Mouse (Mus musculus) liver, embryonic 12.5 days (tissue): ENCODE results near the gene Pdzd9. TPM values are rescaled to one million over a fixed set of nuclear protein-coding genes. Genes with fewer than 3 reads are reported as not detected.

Experiments
- ATAC-seq: fragments of 200-750 bp; cut with Nextera tagmentation; 2 replicates; pipeline ENCODE4 v1.8.0; 2017; ENCODE audit warnings: moderate number of reproducible peaks, mild to moderate bottlenecking, moderate library complexity
- H3K27ac ChIP-seq: fragments of 300-500 bp; sonication (generic); 2 replicates; pipeline ENCODE4 v1.5.1; 2016; ENCODE audit warnings: mild to moderate bottlenecking
- H3K27me3 ChIP-seq: fragments of 300-500 bp; sonication (generic); replicated peaks from 2 replicates; pipeline ENCODE4 v1.6.1; 2016; ENCODE audit warnings: mild to moderate bottlenecking, moderate library complexity
- H3K36me3 ChIP-seq: fragments of 300-500 bp; sonication (generic); 2 replicates; pipeline ENCODE4 v1.6.1; 2016; ENCODE audit warnings: mild to moderate bottlenecking, moderate library complexity
- H3K4me1 ChIP-seq: fragments of 300-500 bp; sonication (generic); 2 replicates; pipeline ENCODE4 v1.6.1; 2016
- H3K4me2 ChIP-seq: fragments of 300-500 bp; sonication (generic); 2 replicates; pipeline ENCODE4 v1.6.1; 2016; ENCODE audit warnings: mild to moderate bottlenecking, moderate library complexity
- H3K4me3 ChIP-seq: fragments of 300-500 bp; sonication (generic); 2 replicates; pipeline ENCODE4 v1.5.1; 2016; ENCODE audit warnings: mild to moderate bottlenecking, moderate library complexity
- H3K9ac ChIP-seq: fragments of 300-500 bp; sonication (generic); 2 replicates; pipeline ENCODE4 v1.6.1; 2016; ENCODE audit warnings: mild to moderate bottlenecking, moderate library complexity
- H3K9me3 ChIP-seq: fragments of 300-500 bp; sonication (generic); replicated peaks from 2 replicates; pipeline ENCODE4 v1.6.1; 2016; ENCODE audit warnings: mild to moderate bottlenecking, moderate library complexity
- WGBS: fragments of 180-500 bp; shearing (Covaris S2); methylation state at CpG from one replicate; pipeline ENCODE4 v1.1.7; 2016; ENCODE audit not compliant: insufficient replicate concordance; 5-methylcytosine and 5-hydroxymethylcytosine counted together
- polyA plus RNA-seq: library from polyadenylated mRNA; unstranded; fragments of >200 nt; fragmentation: Nextera tagmentation; extraction: Ambion mirVana; gene quantifications from 2 replicates; pipeline ENCODE4 v1.2.1, GENCODE M21; 2016

Gene Pdzd9
- polyA plus RNA-seq, 1 experiment from 2014 or later, result 0.13 TPM

DNA sequence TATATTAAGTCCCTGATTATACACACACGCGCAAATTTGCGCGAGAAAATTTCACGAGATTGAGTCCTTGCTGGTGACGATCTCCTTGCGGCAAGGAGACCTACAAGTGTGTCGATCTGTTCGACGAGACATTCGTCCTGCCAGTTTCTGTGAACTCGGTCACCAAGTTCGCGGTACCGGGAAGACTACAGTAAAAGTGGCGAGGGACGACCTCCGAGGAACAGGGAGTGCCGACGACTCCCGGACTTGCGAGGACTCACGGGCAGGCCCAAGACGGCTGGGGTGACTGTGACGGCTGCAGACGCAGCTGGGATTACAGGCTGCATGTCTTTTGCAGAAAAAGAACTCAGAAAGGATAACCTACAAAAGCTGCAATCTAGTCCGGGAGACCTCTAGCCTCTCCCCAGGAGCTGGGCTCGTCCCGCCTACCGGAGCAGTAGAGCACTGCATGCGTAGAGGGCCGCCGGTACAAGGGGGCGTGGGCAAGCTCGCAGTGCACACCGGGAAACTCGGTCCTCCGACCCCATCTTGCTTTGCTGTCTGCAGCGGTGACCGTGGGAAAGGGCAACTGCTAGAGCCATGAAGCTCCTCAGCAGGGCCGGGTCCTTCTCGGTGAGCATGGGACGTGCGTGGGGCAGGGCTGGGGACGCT is 35.3 kb downstream of the Pdzd9 start, which contains the start of gene Uqcrc2:
Gene Uqcrc2 (plus strand): TSS at position 466 of the 651 bp plus-strand sequence.
- Histone ChIP-seq H3K27ac (peak within 1 kb of the TSS; percentile 87), H3K27me3 (no peaks in the 10 kb centered on the region), H3K4me1 (peaks cover 24% of the 10 kb centered on the region), H3K9me3 (no peaks in the 10 kb centered on the region), H3K4me2 (peak within 1 kb of the TSS; percentile 83), H3K9ac (peak within 1 kb of the TSS; percentile 96), H3K4me3 (peak within 1 kb of the TSS; percentile 97), H3K36me3 (peaks cover 23% of the 10 kb centered on the region)
- peak; percentile 99 for ATAC-seq
- under 1% methylated on average over 45 of the region's 45 CpGs for WGBS

GRCm38 (mm10) chr7:120634301-120634700 is 35.8 kb downstream of the Pdzd9 start:
- WGBS, result 9% methylated on average over 9 of the region's 9 CpGs
- H3K4me1 ChIP-seq, result peaks cover 24% of the 10 kb centered on the region
- H3K27me3 ChIP-seq, result no peaks in the 10 kb centered on the region
- no peaks in the 10 kb centered on the region for H3K9me3 ChIP-seq
- H3K9ac ChIP-seq, result peak overlapping the region; percentile 96
- peak overlapping the region; percentile 83 for H3K4me2 ChIP-seq
- ATAC-seq, result no peak
- peak overlapping the region; percentile 97 for H3K4me3 ChIP-seq
- peak overlapping the region; percentile 87; the same call in 1 of the 2 replicates for H3K27ac ChIP-seq
- H3K36me3 ChIP-seq, result peaks cover 18% of the 10 kb centered on the region

DNA sequence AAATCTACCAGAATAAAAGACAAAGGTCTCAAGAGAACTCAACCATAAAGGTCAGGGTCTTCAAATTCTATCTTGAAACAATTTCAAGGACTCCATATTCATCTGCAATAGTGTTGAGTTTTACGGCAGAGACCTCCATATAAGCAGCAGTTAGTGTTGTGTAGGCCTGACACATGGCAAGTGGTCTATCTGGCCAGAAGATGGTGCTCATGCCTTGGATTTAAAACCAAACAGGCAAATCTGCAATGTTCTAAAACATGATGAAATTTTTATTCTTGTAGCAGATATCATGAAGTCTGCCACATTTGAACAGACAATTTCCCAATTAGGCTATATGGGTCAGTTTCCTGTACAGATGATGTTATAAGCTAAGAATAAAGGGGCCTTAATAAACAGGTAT is 37.6 kb downstream of the Pdzd9 start:
- no peak overlapping the region for H3K4me3 ChIP-seq
- no peak overlapping the region for H3K4me2 ChIP-seq
- no peak overlapping the region for H3K9ac ChIP-seq
- peaks cover 2% of the 10 kb centered on the region for H3K36me3 ChIP-seq
- no peak for ATAC-seq
- peaks cover 24% of the 10 kb centered on the region for H3K4me1 ChIP-seq
- 0 out of 2 replicates have a peak, but pooled peaks cover 4% of the 10 kb centered on the region for H3K27me3 ChIP-seq
- H3K9me3 ChIP-seq, result no peaks in the 10 kb centered on the region
- 71% methylated on average over 1 of the region's 1 CpGs for WGBS
- no peak overlapping the region for H3K27ac ChIP-seq

- no peak for ATAC-seq
- no peaks in the 10 kb centered on the region for H3K36me3 ChIP-seq
- no peaks in the 10 kb centered on the region for H3K27me3 ChIP-seq
- H3K4me3 ChIP-seq, result no peak overlapping the region
- H3K4me1 ChIP-seq, result no peaks in the 10 kb centered on the region
- H3K27ac ChIP-seq, result no peak overlapping the region
- WGBS, result 72% methylated on average over 9 of the region's 9 CpGs
- no peaks in the 10 kb centered on the region for H3K9me3 ChIP-seq
- no peak overlapping the region for H3K4me2 ChIP-seq
- H3K9ac ChIP-seq, result no peak overlapping the region
These were observed 49.3 kb downstream of the Pdzd9 start for GRCm38 (mm10) chr7:120620841-120621240.

- 70% methylated on average over 8 of the region's 8 CpGs for WGBS
- Histone ChIP-seq H3K36me3 (no peaks in the 10 kb centered on the region), H3K27me3 (no peaks in the 10 kb centered on the region), H3K4me3 (no peak overlapping the region), H3K4me1 (no peaks in the 10 kb centered on the region), H3K9ac (no peak overlapping the region), H3K27ac (no peak overlapping the region), H3K9me3 (no peaks in the 10 kb centered on the region), H3K4me2 (no peak overlapping the region)
- ATAC-seq, result no peak
These were observed 49.9 kb downstream of the Pdzd9 start for GRCm38 (mm10) chr7:120620075-120620771.

Other genes starting within 250 kb of the Pdzd9 start
- 150 and 160 TPM in 2 replicates for gene Uqcrc2, start 35.2 kb downstream of the Pdzd9 start, polyA plus RNA-seq
- 9.4 and 10.7 TPM in 2 replicates for gene Mosmo, start 7.3 kb upstream of the Pdzd9 start, polyA plus RNA-seq
- not detected in 2 replicates for gene Vwa3a, start 69.0 kb upstream of the Pdzd9 start, polyA plus RNA-seq
- not detected in 2 replicates for gene Gm5737, start 142.0 kb upstream of the Pdzd9 start, polyA plus RNA-seq
- gene Eef2k, start 172.5 kb upstream of the Pdzd9 start, polyA plus RNA-seq, result 44.3 and 45.0 TPM in 2 replicates
- 27.4 and 27.9 TPM in 2 replicates for gene Polr3e, start 247.4 kb upstream of the Pdzd9 start, polyA plus RNA-seq